Mouse (Mus musculus): Measurements from ENCODE around the gene Uts2b. TPM values are rescaled to one million over a fixed set of nuclear protein-coding genes. Genes with fewer than 3 reads are reported as not detected.
"Not testable (repeated sequence)": the region's sequence is repeated elsewhere in the genome, so short reads cannot be mapped to it uniquely, and the experiment has no call there.

Gene Uts2b
- polyA plus RNA-seq, 1 experiment from 2014 or later, result 0.22 TPM

GRCm38 (mm10) chr16:27347521-27347920 is 22.5 kb downstream of the Uts2b start:
- H3K27me3 ChIP-seq (replicated peaks; ENCODE audit: control insufficient read depth, insufficient read depth, low read length), result no peaks in the 10 kb centered on the region
- no peak overlapping the region for H3K4me3 ChIP-seq (ENCODE audit: low read length)
- no peaks in the 10 kb centered on the region for H3K4me1 ChIP-seq (ENCODE audit: control insufficient read depth, insufficient read depth, low read length)
- H3K9me3 ChIP-seq (ENCODE audit: control insufficient read depth, low read length), result no peaks in the 10 kb centered on the region
- no peak overlapping the region for H3K4me2 ChIP-seq (ENCODE audit: low read depth, low read length)
- H3K27ac ChIP-seq (ENCODE audit: low read length), result no peak overlapping the region
- WGBS, result 69% methylated on average over 3 of the region's 3 CpGs
- ATAC-seq, result no peak
- H3K36me3 ChIP-seq (ENCODE audit: control insufficient read depth, insufficient read depth, low read length), result no peaks in the 10 kb centered on the region
- no peak overlapping the region for H3K9ac ChIP-seq (ENCODE audit: low read depth, low read length)

GRCm38 (mm10) chr16:27326463-27326862 is 43.6 kb downstream of the Uts2b start:
- 92% methylated on average over 2 of the region's 2 CpGs for WGBS
- Histone ChIP-seq H3K27me3 (replicated peaks; ENCODE audit: control insufficient read depth, insufficient read depth, low read length) (no peaks in the 10 kb centered on the region), H3K4me1 (ENCODE audit: control insufficient read depth, insufficient read depth, low read length) (no peaks in the 10 kb centered on the region), H3K4me2 (ENCODE audit: low read depth, low read length) (no peak overlapping the region), H3K27ac (ENCODE audit: low read length) (no peak overlapping the region), H3K36me3 (ENCODE audit: control insufficient read depth, insufficient read depth, low read length) (no peaks in the 10 kb centered on the region), H3K9ac (ENCODE audit: low read depth, low read length) (no peak overlapping the region), H3K4me3 (ENCODE audit: low read length) (no peak overlapping the region), H3K9me3 (ENCODE audit: control insufficient read depth, low read length) (no peaks in the 10 kb centered on the region)
- no peak for ATAC-seq

- Histone ChIP-seq H3K9me3 (ENCODE audit: control insufficient read depth, low read length) (no peaks in the 10 kb centered on the region), H3K27me3 (replicated peaks; ENCODE audit: control insufficient read depth, insufficient read depth, low read length) (no peaks in the 10 kb centered on the region), H3K4me1 (ENCODE audit: control insufficient read depth, insufficient read depth, low read length) (no peaks in the 10 kb centered on the region), H3K4me3 (ENCODE audit: low read length) (no peak overlapping the region), H3K9ac (ENCODE audit: low read depth, low read length) (no peak overlapping the region), H3K36me3 (ENCODE audit: control insufficient read depth, insufficient read depth, low read length) (no peaks in the 10 kb centered on the region), H3K27ac (ENCODE audit: low read length) (no peak overlapping the region), H3K4me2 (ENCODE audit: low read depth, low read length) (no peak overlapping the region)
- ATAC-seq, result no peak
These were observed 48.0 kb downstream of the Uts2b start for GRCm38 (mm10) chr16:27322047-27322446.

GRCm38 (mm10) chr16:27319099-27319498 is 50.9 kb downstream of the Uts2b start:
- no peak overlapping the region for H3K4me3 ChIP-seq (ENCODE audit: low read length)
- WGBS, result 75% methylated on average over 1 of the region's 1 CpGs
- no peak overlapping the region for H3K27ac ChIP-seq (ENCODE audit: low read length)
- no peaks in the 10 kb centered on the region for H3K9me3 ChIP-seq (ENCODE audit: control insufficient read depth, low read length)
- no peaks in the 10 kb centered on the region for H3K4me1 ChIP-seq (ENCODE audit: control insufficient read depth, insufficient read depth, low read length)
- H3K27me3 ChIP-seq (replicated peaks; ENCODE audit: control insufficient read depth, insufficient read depth, low read length), result no peaks in the 10 kb centered on the region
- H3K36me3 ChIP-seq (ENCODE audit: control insufficient read depth, insufficient read depth, low read length), result no peaks in the 10 kb centered on the region
- ATAC-seq, result no peak
- H3K4me2 ChIP-seq (ENCODE audit: low read depth, low read length), result no peak overlapping the region
- no peak overlapping the region for H3K9ac ChIP-seq (ENCODE audit: low read depth, low read length)

GRCm38 (mm10) chr16:27307189-27307588 is 62.9 kb downstream of the Uts2b start, which contains the start of gene Ostn:
Gene Ostn, plus strand, starts transcription at chr16:27307489.
- not testable (repeated sequence) for H3K27ac ChIP-seq (ENCODE audit: low read length); H3K9me3 ChIP-seq (ENCODE audit: control insufficient read depth, low read length); H3K36me3 ChIP-seq (ENCODE audit: control insufficient read depth, insufficient read depth, low read length); H3K9ac ChIP-seq (ENCODE audit: low read depth, low read length); H3K4me2 ChIP-seq (ENCODE audit: low read depth, low read length); ATAC-seq; H3K4me1 ChIP-seq (ENCODE audit: control insufficient read depth, insufficient read depth, low read length); H3K27me3 ChIP-seq (replicated peaks; ENCODE audit: control insufficient read depth, insufficient read depth, low read length); H3K4me3 ChIP-seq (ENCODE audit: low read length)
- 60% methylated on average over 4 of the region's 4 CpGs for WGBS

Other genes starting within 250 kb of the Uts2b start
- not detected in 2 replicates for gene Ostn, start 62.8 kb downstream of the Uts2b start, polyA plus RNA-seq (2015; fragmentation: Nextera tagmentation; extraction: Ambion mirVana)
- 32.9 and 34.9 TPM in 2 replicates for gene Ccdc50, start 18.6 kb upstream of the Uts2b start, polyA plus RNA-seq (2015; fragmentation: Nextera tagmentation; extraction: Ambion mirVana)

Measured in intestine, embryonic 16.5 days (tissue).